Mouse (Mus musculus) CH12.LX (cell line): ENCODE results near the gene Apobr. TPM values are rescaled to one million over a fixed set of nuclear protein-coding genes. Genes with fewer than 3 reads are reported as not detected.

Experiments
- DNase-seq: peaks from one replicate; pipeline ENCODE4 v3.0.0-alpha.2; 2013; ENCODE audit errors: extremely low read depth
- H3K27ac ChIP-seq: 2 replicates; pipeline ENCODE4 v1.5.1; 2012; ENCODE audit warnings: low read depth, mild to moderate bottlenecking, control low read depth, moderate library complexity; ENCODE audit not compliant: insufficient read depth
- H3K27me3 ChIP-seq: replicated peaks from 2 replicates; pipeline ENCODE3; 2012; ENCODE audit warnings: inconsistent platforms
- H3K36me3 ChIP-seq, 2 experiments: replicated peaks in 1 of 2; 2 replicates each; pipeline versions ENCODE3 to v1.6.1; 2012; ENCODE audit warnings: inconsistent platforms in 1 of 2, low read length in 1 of 2, mild to moderate bottlenecking in 1 of 2, mixed read lengths in 1 of 2, moderate library complexity in 1 of 2; ENCODE audit not compliant: control insufficient read depth in 1 of 2, insufficient read depth in 1 of 2
- H3K4me1 ChIP-seq, 2 experiments: 2 replicates each; pipeline ENCODE4 v1.6.1; 2012; ENCODE audit warnings: inconsistent platforms in 1 of 2, moderate library complexity in 1 of 2; ENCODE audit not compliant: insufficient read depth in 2 of 2, control insufficient read depth in 1 of 2
- H3K4me2 ChIP-seq: 2 replicates; pipeline ENCODE4 v1.6.1; 2012; ENCODE audit warnings: low read depth, mild to moderate bottlenecking, control low read depth; ENCODE audit not compliant: poor library complexity, insufficient read depth, severe bottlenecking
- H3K4me3 ChIP-seq, 3 experiments: fragments of 150-350 bp in 1 of 3; sonication (generic) in 1 of 3; replicated peaks in 1 of 3; 2 replicates each; pipeline versions ENCODE3 to v1.5.1; 2011 to 2012; ENCODE audit warnings: low read depth in 2 of 3, low read length in 2 of 3, mild to moderate bottlenecking in 2 of 3, moderate library complexity in 2 of 3, control low read depth in 1 of 3, improper control_type of control experiment in 1 of 3, inconsistent platforms in 1 of 3, mixed read lengths in 1 of 3; ENCODE audit not compliant: poor library complexity in 1 of 3
- H3K79me2 ChIP-seq: replicated peaks from 2 replicates; pipeline ENCODE4 v1.6.1; 2012; ENCODE audit warnings: mild to moderate bottlenecking, moderate library complexity; ENCODE audit not compliant: control insufficient read depth, poor library complexity, insufficient read depth, severe bottlenecking; ENCODE audit errors: extremely low read depth
- H3K9ac ChIP-seq: 2 replicates; pipeline ENCODE4 v1.6.1; 2012; ENCODE audit warnings: low read depth, mild to moderate bottlenecking, control low read depth, moderate library complexity; ENCODE audit not compliant: insufficient read depth
- H3K9me3 ChIP-seq: replicated peaks from 2 replicates; pipeline ENCODE3; 2012; ENCODE audit warnings: low read length, inconsistent platforms, mixed read lengths
- CHD2 ChIP-seq: IDR thresholded peaks from 2 replicates; pipeline ENCODE4 v1.6.1; 2011; ENCODE audit warnings: low read length, improper control_type of control experiment
- E2F4 ChIP-seq: IDR thresholded peaks from 2 replicates; pipeline ENCODE4 v1.6.1; 2011; ENCODE audit warnings: low read depth, low read length, improper control_type of control experiment; ENCODE audit not compliant: insufficient replicate concordance
- EP300 ChIP-seq: IDR thresholded peaks from 2 replicates; pipeline ENCODE4 v1.6.1; 2011; ENCODE audit warnings: low read length, improper control_type of control experiment
- ETS1 ChIP-seq: conservative IDR thresholded peaks from 2 replicates; pipeline ENCODE4 v1.6.1; 2012; ENCODE audit warnings: low read depth, mild to moderate bottlenecking, inconsistent platforms, low read length, improper control_type of control experiment, moderate library complexity
- MYC ChIP-seq: IDR thresholded peaks from 2 replicates; pipeline ENCODE4 v1.6.1; 2011; ENCODE audit warnings: low read depth, mild to moderate bottlenecking, improper control_type of control experiment, low read length
- NELFE ChIP-seq: IDR thresholded peaks from 2 replicates; pipeline ENCODE4 v1.6.1; 2011; ENCODE audit warnings: low read depth, low read length, improper control_type of control experiment
- POLR2A ChIP-seq: IDR thresholded peaks from 2 replicates; pipeline ENCODE4 v1.6.1; 2011; ENCODE audit warnings: low read depth, mild to moderate bottlenecking, improper control_type of control experiment, low read length
- POLR2AphosphoS2 ChIP-seq: IDR thresholded peaks from 2 replicates; pipeline ENCODE4 v1.6.1; 2011; ENCODE audit warnings: low read depth, low read length, improper control_type of control experiment
- SMC3 ChIP-seq: IDR thresholded peaks from 2 replicates; pipeline ENCODE4 v1.6.1; 2011; ENCODE audit warnings: low read depth, low read length, improper control_type of control experiment
- TBP ChIP-seq: conservative IDR thresholded peaks from 2 replicates; pipeline ENCODE4 v1.6.1; 2011; ENCODE audit warnings: low read depth, low read length, improper control_type of control experiment
- TCF12 ChIP-seq: IDR thresholded peaks from 2 replicates; pipeline ENCODE4 v1.6.1; 2014; ENCODE audit warnings: low read depth, mild to moderate bottlenecking, inconsistent platforms, low read length, improper control_type of control experiment
- USF1 ChIP-seq: IDR thresholded peaks from 2 replicates; pipeline ENCODE4 v1.6.1; 2014; ENCODE audit warnings: low read depth, mild to moderate bottlenecking, inconsistent platforms, low read length, improper control_type of control experiment
- ZC3H11A ChIP-seq: IDR thresholded peaks from 2 replicates; pipeline ENCODE4 v1.6.1; 2012; ENCODE audit warnings: low read depth, mild to moderate bottlenecking, inconsistent platforms, low read length, improper control_type of control experiment
- ZKSCAN1 ChIP-seq: IDR thresholded peaks from 2 replicates; pipeline ENCODE4 v1.6.1; 2012; ENCODE audit warnings: low read depth, inconsistent platforms, low read length, improper control_type of control experiment, borderline replicate concordance
- ZNF384 ChIP-seq: IDR thresholded peaks from 2 replicates; pipeline ENCODE4 v1.6.1; 2012; ENCODE audit warnings: low read depth, low read length, improper control_type of control experiment, inconsistent platforms
- dilution Hi-C: fragments of 300-500 bp; cut with MboI; formaldehyde crosslinking; loops from 2 replicates; pipeline ENCODE4 v1.14.3; 2020; ENCODE audit warnings: low sequenced_read_pairs; ENCODE audit not compliant: extremely low pct_unique_long_range_greater_than_20kb, extremely low pct_ligation_motif_present
- in situ Hi-C: fragments of 300-500 bp; cut with MboI; formaldehyde crosslinking; loops from 3 replicates; pipeline ENCODE4 v1.14.3; 2019; ENCODE audit warnings: low sequenced_read_pairs, low pct_ligation_motif_present, low pct_unique_long_range_greater_than_20kb, mixed read lengths
- polyA plus RNA-seq: library from polyadenylated mRNA; unstranded; fragments of >175 nt; gene quantifications from 2 replicates; pipeline ENCODE4 v1.2.1, GENCODE M21; 2012; ENCODE audit warnings: low read depth; ENCODE audit not compliant: insufficient read length
- total RNA-seq, 2 experiments: library from RNA; depleted of rRNA; stranded (reverse); fragments of 300-350 nt in 1 of 2; fragments of >200 nt in 1 of 2; gene quantifications; 2 replicates each; pipeline ENCODE4 v1.2.3; 2012 to 2014

The Apobr gene
- total and polyA plus RNA-seq, 3 experiments: 1.5 to 9.7 (median 1.8) TPM

DNA sequence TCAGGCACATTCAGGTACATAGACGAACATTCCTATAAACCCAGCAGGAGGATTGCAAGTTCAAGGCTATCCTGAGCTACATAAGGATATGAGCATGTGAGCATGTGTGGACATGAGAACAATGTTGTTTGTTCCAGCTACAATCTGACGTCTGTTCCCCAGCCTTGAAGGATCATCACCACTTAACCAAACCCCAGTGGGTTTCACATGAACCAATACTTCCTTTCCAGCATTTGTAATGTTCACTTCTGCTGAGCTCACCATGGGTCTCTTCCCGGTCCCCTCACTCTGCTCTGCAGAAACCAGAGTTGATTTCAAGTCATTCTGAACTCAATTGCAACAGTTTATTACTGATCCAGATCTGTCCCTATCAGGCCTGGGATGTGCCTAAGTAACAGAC is 17.9 kb downstream of the Apobr start:
- no peaks in the 10 kb centered on the region for H3K36me3 ChIP-seq
- peaks cover 22 to 38% of the 10 kb centered on the region in 2 experiments for H3K4me1 ChIP-seq
- dilution Hi-C loops: no loop called here
- no peaks in the 10 kb centered on the region for H3K9me3 ChIP-seq
- TF ChIP-seq SMC3 (no peak), E2F4 (no peak), ZC3H11A (no peak), POLR2AphosphoS2 (no peak), USF1 (no peak)
- TF ChIP-seq, all 38 proteins: peak for 0
- no peak overlapping the region for H3K4me3 ChIP-seq
- no peaks in the 10 kb centered on the region for H3K79me2 ChIP-seq
- H3K9ac ChIP-seq: no peak overlapping the region
- H3K27ac ChIP-seq: no peak overlapping the region
- no peak overlapping the region for H3K4me2 ChIP-seq
- in situ Hi-C loops: no loop called here
- DNase-seq: no peak
- no peaks in the 10 kb centered on the region for H3K27me3 ChIP-seq

GRCm38 (mm10) chr7:126606611-126607010 is 21.9 kb downstream of the Apobr start:
- H3K9ac ChIP-seq: no peak overlapping the region
- in situ Hi-C loops (no loop called here), dilution Hi-C loops (no loop called here)
- no peaks in the 10 kb centered on the region for H3K79me2 ChIP-seq
- H3K4me2 ChIP-seq: no peak overlapping the region
- no peak overlapping the region for H3K4me3 ChIP-seq
- H3K9me3 ChIP-seq: no peaks in the 10 kb centered on the region
- no peak for TF ChIP-seq ZKSCAN1
- no peak for TF ChIP-seq ETS1
- TF ChIP-seq CHD2: no peak
- TF ChIP-seq ZC3H11A: no peak
- TF ChIP-seq ZNF384: no peak
- TF ChIP-seq, all 38 proteins: peak for 0
- Histone ChIP-seq H3K4me1 (peaks cover 19 to 34% of the 10 kb centered on the region in 2 experiments), H3K36me3 (no peaks in the 10 kb centered on the region), H3K27ac (no peak overlapping the region), H3K27me3 (no peaks in the 10 kb centered on the region)
- DNase-seq: no peak

- Histone ChIP-seq H3K4me1 (peaks cover 19 to 29% of the 10 kb centered on the region in 2 experiments), H3K27ac (no peak overlapping the region), H3K79me2 (no peaks in the 10 kb centered on the region), H3K4me3 (no peak overlapping the region), H3K9ac (no peak overlapping the region), H3K27me3 (no peaks in the 10 kb centered on the region), H3K36me3 (no peaks in the 10 kb centered on the region), H3K4me2 (no peak overlapping the region), H3K9me3 (no peaks in the 10 kb centered on the region)
- in situ Hi-C loops (no loop called here), dilution Hi-C loops (no loop called here)
- DNase-seq: no peak
- no peak for TF ChIP-seq TCF12
- no peak for TF ChIP-seq MYC
- TF ChIP-seq ZC3H11A: no peak
- no peak for TF ChIP-seq EP300
- no peak for TF ChIP-seq NELFE
- TF ChIP-seq ZKSCAN1: no peak
- TF ChIP-seq POLR2A: no peak
- no peak for TF ChIP-seq TBP
Observed at GRCm38 (mm10) chr7:126607064-126607463, 22.3 kb downstream of the Apobr start.
